Mouse (Mus musculus) embryonic facial prominence, embryonic 15.5 days (tissue): ENCODE measurements around the gene Ndrg4. TPM values are rescaled to one million over a fixed set of nuclear protein-coding genes. Genes with fewer than 3 reads are reported as not detected.

Experiments used
- ATAC-seq: fragments of 200-750 bp; cut with Nextera tagmentation; 2 replicates; pipeline ENCODE4 v1.8.0; 2017; ENCODE audit warnings: low read depth, moderate TSS enrichment; ENCODE audit not compliant: insufficient number of reproducible peaks, low FRiP score, low TSS enrichment
- H3K27ac ChIP-seq: fragments of 300-500 bp; sonication (generic); replicated peaks from 2 replicates; pipeline ENCODE4 v1.5.1; 2015; ENCODE audit warnings: mild to moderate bottlenecking, inconsistent platforms
- H3K27me3 ChIP-seq: fragments of 300-500 bp; sonication (generic); 2 replicates; pipeline ENCODE4 v1.6.1; 2015; ENCODE audit warnings: inconsistent platforms
- H3K36me3 ChIP-seq: fragments of 300-500 bp; sonication (generic); 2 replicates; pipeline ENCODE4 v1.6.1; 2015; ENCODE audit warnings: mild to moderate bottlenecking, inconsistent platforms
- H3K4me1 ChIP-seq: fragments of 300-500 bp; sonication (generic); 2 replicates; pipeline ENCODE4 v1.6.1; 2015; ENCODE audit warnings: inconsistent platforms
- H3K4me2 ChIP-seq: fragments of 300-500 bp; sonication (generic); replicated peaks from 2 replicates; pipeline ENCODE4 v1.6.1; 2015; ENCODE audit warnings: mild to moderate bottlenecking, inconsistent platforms
- H3K4me3 ChIP-seq: fragments of 300-500 bp; sonication (generic); replicated peaks from 2 replicates; pipeline ENCODE4 v1.5.1; 2015; ENCODE audit warnings: mild to moderate bottlenecking, inconsistent platforms
- H3K9ac ChIP-seq: fragments of 300-500 bp; sonication (generic); 2 replicates; pipeline ENCODE4 v1.6.1; 2015; ENCODE audit warnings: inconsistent platforms
- H3K9me3 ChIP-seq: fragments of 300-500 bp; sonication (generic); replicated peaks from 2 replicates; pipeline ENCODE4 v1.6.1; 2016; ENCODE audit warnings: inconsistent platforms
- WGBS: fragments of 180-500 bp; shearing (Covaris S2); methylation state at CpG from one replicate; pipeline ENCODE4 v1.1.7; 2015; 5-methylcytosine and 5-hydroxymethylcytosine counted together
- polyA plus RNA-seq: library from polyadenylated mRNA; unstranded; fragments of >200 nt; fragmentation: Nextera tagmentation; extraction: Ambion mirVana; gene quantifications from 2 replicates; pipeline ENCODE4 v1.2.1, GENCODE M21; 2015

Ndrg4 gene
- polyA plus RNA-seq, 1 experiment from 2014 or later, result 27.5 TPM

- ATAC-seq, result peak; percentile 34; the same call in 1 of the 2 replicates
These were observed 11.4 kb downstream of the Ndrg4 start for GRCm38 (mm10) chr8:95688073-95688672.

GRCm38 (mm10) chr8:95690929-95691541 is 14.3 kb downstream of the Ndrg4 start:
- H3K9ac ChIP-seq, result no peak overlapping the region
- no peak overlapping the region for H3K27ac ChIP-seq
- no peaks in the 10 kb centered on the region for H3K36me3 ChIP-seq
- 72% methylated on average over 13 of the region's 13 CpGs for WGBS
- no peak overlapping the region for H3K4me2 ChIP-seq
- H3K9me3 ChIP-seq, result no peaks in the 10 kb centered on the region
- no peak for ATAC-seq
- H3K4me3 ChIP-seq, result no peak overlapping the region
- peaks cover 34% of the 10 kb centered on the region for H3K27me3 ChIP-seq
- no peaks in the 10 kb centered on the region for H3K4me1 ChIP-seq

More at GRCm38 (mm10) chr8:95688073-95688672, 11.4 kb downstream of the Ndrg4 start:
- Histone ChIP-seq H3K9ac (no peak overlapping the region), H3K36me3 (no peaks in the 10 kb centered on the region), H3K4me3 (no peak overlapping the region), H3K9me3 (no peaks in the 10 kb centered on the region), H3K4me1 (no peaks in the 10 kb centered on the region), H3K27ac (no peak overlapping the region), H3K4me2 (no peak overlapping the region), H3K27me3 (peaks cover 11% of the 10 kb centered on the region; the same call in 1 of the 2 replicates)
- 56% methylated on average over 10 of the region's 10 CpGs for WGBS

GRCm38 (mm10) chr8:95694631-95695030 is 17.9 kb downstream of the Ndrg4 start:
- Histone ChIP-seq H3K9me3 (no peaks in the 10 kb centered on the region), H3K4me2 (no peak overlapping the region), H3K36me3 (no peaks in the 10 kb centered on the region), H3K4me3 (no peak overlapping the region), H3K27ac (no peak overlapping the region), H3K27me3 (peaks cover 56% of the 10 kb centered on the region), H3K9ac (no peak overlapping the region), H3K4me1 (0 out of 2 replicates have a peak, but pooled peaks cover 5% of the 10 kb centered on the region)
- no peak for ATAC-seq
- WGBS, result 18% methylated on average over 6 of the region's 6 CpGs

DNA sequence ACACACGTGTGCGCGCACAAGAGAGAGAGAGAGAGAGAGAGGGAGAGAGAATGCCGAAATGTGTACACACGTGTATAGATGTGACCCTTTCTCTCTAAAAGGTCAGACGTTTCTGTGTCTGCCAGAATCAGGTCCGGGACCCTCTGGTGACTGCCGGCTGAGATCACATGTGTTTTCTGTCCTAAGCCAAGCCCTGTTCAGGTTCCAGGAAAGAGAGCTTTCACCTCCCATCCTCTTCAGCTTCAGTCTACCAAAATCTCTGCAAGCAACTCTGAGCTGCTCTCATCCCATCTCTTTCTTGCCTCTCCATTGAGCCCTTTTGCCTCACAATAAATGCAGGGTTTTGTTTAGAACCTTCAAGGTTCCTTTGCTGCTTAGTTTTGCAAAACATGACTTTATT is 19.9 kb downstream of the Ndrg4 start:
- Histone ChIP-seq H3K4me2 (peak overlapping the region; percentile 42), H3K4me1 (0 out of 2 replicates have a peak, but pooled peaks cover 5% of the 10 kb centered on the region), H3K4me3 (0 out of 2 replicates have a peak overlapping the region, but pooled peaks have one; percentile 14), H3K36me3 (no peaks in the 10 kb centered on the region), H3K9ac (no peak overlapping the region), H3K9me3 (no peaks in the 10 kb centered on the region), H3K27me3 (peaks cover 54% of the 10 kb centered on the region), H3K27ac (no peak overlapping the region)
- ATAC-seq, result no peak
- WGBS, result 57% methylated on average over 7 of the region's 8 CpGs

DNA sequence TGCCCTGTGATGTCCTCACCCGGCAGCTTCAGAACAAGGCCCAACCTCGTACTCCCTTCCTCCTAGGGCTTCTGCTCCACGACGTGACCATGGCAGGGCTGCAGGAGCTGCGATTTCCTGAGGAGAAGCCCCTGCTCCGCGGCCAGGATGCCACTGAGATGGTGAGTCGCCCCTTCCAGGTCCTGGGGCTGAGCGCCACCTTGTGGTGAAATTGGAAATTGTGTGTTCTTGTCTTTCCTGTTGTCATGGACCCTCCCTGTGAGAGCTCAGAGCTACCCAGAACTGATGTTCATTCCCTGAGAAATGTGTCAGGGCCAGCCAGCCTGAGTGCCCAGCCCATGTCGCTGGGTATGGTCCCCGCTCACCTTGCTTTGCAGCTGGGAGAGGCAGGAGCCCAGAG is 20.3 kb downstream of the Ndrg4 start:
- H3K9me3 ChIP-seq, result no peaks in the 10 kb centered on the region
- H3K4me2 ChIP-seq, result peak overlapping the region; percentile 42
- no peaks in the 10 kb centered on the region for H3K36me3 ChIP-seq
- no peak overlapping the region for H3K9ac ChIP-seq
- ATAC-seq, result peak; percentile 51
- no peak overlapping the region for H3K27ac ChIP-seq
- WGBS, result 2% methylated on average over 11 of the region's 11 CpGs
- H3K4me3 ChIP-seq, result 0 out of 2 replicates have a peak overlapping the region, but pooled peaks have one; percentile 14
- H3K27me3 ChIP-seq, result peaks cover 54% of the 10 kb centered on the region
- H3K4me1 ChIP-seq, result 0 out of 2 replicates have a peak, but pooled peaks cover 5% of the 10 kb centered on the region

DNA sequence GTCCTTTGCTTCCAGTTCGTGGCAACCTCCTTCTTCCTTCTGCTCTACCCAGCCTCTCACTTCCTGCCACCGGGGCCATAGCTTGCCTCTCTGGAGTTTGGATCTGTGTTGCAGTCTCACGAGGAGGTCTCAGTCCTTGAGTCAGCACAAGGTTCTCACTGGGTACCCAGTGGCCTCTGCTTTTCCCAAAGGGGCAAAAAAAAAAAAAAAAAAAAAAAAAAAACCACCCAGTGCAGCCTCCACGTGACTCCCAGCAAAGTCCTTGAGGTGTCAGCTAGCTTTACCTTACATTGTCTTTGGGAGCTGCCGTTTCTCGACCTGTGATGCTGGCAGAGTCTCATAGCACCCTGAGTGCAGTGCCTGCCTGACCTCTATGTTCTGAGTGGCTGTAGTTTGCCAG is 21.4 kb downstream of the Ndrg4 start:
- H3K27me3 ChIP-seq, result peaks cover 50% of the 10 kb centered on the region
- H3K9ac ChIP-seq, result no peak overlapping the region
- H3K9me3 ChIP-seq, result no peaks in the 10 kb centered on the region
- H3K36me3 ChIP-seq, result no peaks in the 10 kb centered on the region
- H3K4me3 ChIP-seq, result no peak overlapping the region
- no peak overlapping the region for H3K4me2 ChIP-seq
- H3K4me1 ChIP-seq, result peaks cover 12% of the 10 kb centered on the region
- 24% methylated on average over 6 of the region's 6 CpGs for WGBS
- no peak overlapping the region for H3K27ac ChIP-seq
- no peak for ATAC-seq

GRCm38 (mm10) chr8:95700282-95700681 is 23.5 kb downstream of the Ndrg4 start:
- H3K9ac ChIP-seq, result no peak overlapping the region
- no peak overlapping the region for H3K27ac ChIP-seq
- 57% methylated on average over 9 of the region's 9 CpGs for WGBS
- H3K4me1 ChIP-seq, result peaks cover 23% of the 10 kb centered on the region
- no peaks in the 10 kb centered on the region for H3K9me3 ChIP-seq
- H3K27me3 ChIP-seq, result peaks cover 34% of the 10 kb centered on the region
- no peak overlapping the region for H3K4me3 ChIP-seq
- no peaks in the 10 kb centered on the region for H3K36me3 ChIP-seq
- ATAC-seq, result no peak
- no peak overlapping the region for H3K4me2 ChIP-seq

- Histone ChIP-seq H3K4me1 (peaks cover 20% of the 10 kb centered on the region), H3K9me3 (no peaks in the 10 kb centered on the region), H3K27ac (no peak overlapping the region), H3K36me3 (no peaks in the 10 kb centered on the region), H3K27me3 (peaks cover 21% of the 10 kb centered on the region), H3K4me3 (no peak overlapping the region), H3K4me2 (no peak overlapping the region), H3K9ac (no peak overlapping the region)
- ATAC-seq, result no peak
- 57% methylated on average over 4 of the region's 4 CpGs for WGBS
These were observed 25.0 kb downstream of the Ndrg4 start for GRCm38 (mm10) chr8:95701809-95702208.

GRCm38 (mm10) chr8:95702480-95703446 is 26.0 kb downstream of the Ndrg4 start:
- Histone ChIP-seq H3K9ac (peak overlapping the region; percentile 47), H3K27ac (peak overlapping the region; percentile 13; the same call in 1 of the 2 replicates), H3K9me3 (no peaks in the 10 kb centered on the region), H3K27me3 (peaks cover 13% of the 10 kb centered on the region), H3K36me3 (no peaks in the 10 kb centered on the region), H3K4me3 (peak overlapping the region; percentile 62), H3K4me2 (peak overlapping the region; percentile 98), H3K4me1 (peaks cover 18% of the 10 kb centered on the region)
- 2% methylated on average over 34 of the region's 34 CpGs for WGBS
- peak; percentile 93 for ATAC-seq

DNA sequence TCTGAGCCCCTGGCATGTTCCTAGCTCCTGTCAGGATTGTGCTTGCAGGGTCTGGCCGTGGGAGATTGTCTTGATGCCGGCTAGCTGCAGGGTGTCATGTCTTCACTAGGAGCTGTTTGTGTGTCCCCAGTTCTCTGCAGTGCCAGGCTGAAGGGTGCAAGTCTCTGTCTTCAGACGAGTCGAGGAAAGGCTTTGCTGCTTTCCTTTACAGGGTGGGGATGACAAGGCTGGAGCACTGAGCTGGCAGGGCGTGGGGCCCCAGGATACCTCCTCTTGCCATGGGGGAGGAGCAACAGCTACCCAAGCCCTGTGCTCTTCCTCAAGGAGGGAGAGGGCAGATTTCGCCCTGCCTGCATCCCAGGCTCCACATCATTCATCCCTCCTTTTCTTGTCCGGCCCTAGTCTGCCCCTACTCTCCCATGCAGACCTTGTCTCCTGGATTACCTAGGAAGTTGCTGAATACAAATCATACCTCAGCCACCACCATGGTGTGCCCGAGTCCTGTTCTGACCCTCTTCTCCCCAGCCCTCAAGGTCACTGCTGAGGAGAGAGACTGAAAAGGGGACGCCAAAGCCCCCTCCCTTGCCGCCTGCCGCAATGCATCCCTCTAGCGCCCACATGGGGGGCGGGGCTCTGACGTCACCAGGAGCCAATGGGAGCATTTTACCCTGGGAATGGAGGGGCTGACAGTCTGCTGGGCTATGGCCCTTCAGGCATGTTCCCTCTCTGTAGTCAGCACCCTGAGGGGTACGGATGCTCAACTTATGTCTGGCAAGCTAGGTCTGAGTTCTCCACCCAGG is 26.9 kb downstream of the Ndrg4 start:
- ATAC-seq, result 0 out of 2 replicates have a peak, but pooled peaks have one; percentile 10
- 3% methylated on average over 15 of the region's 15 CpGs for WGBS
- peaks cover 11% of the 10 kb centered on the region for H3K27me3 ChIP-seq
- peaks cover 18% of the 10 kb centered on the region for H3K4me1 ChIP-seq
- H3K4me3 ChIP-seq, result peak overlapping the region; percentile 62
- H3K27ac ChIP-seq, result peak overlapping the region; percentile 13
- H3K9ac ChIP-seq, result peak overlapping the region; percentile 47
- peak overlapping the region; percentile 98 for H3K4me2 ChIP-seq
- H3K9me3 ChIP-seq, result no peaks in the 10 kb centered on the region
- no peaks in the 10 kb centered on the region for H3K36me3 ChIP-seq
